Mouse (Mus musculus): Measurements from ENCODE around the gene Cutal.
A peak's percentile ranks its signal among the peaks of the same experiment; 100 is the strongest.

The Cutal gene

GRCm38 (mm10) chr2:34883190-34883589 lies 9.0 kb downstream of the Cutal start:
- no peak for DNase-seq (ENCODE audit: low spot score)

- no peak for DNase-seq (ENCODE audit: low spot score)
These were observed 10.0 kb downstream of the Cutal start for GRCm38 (mm10) chr2:34884186-34884585.

GRCm38 (mm10) chr2:34893950-34894349 lies 19.8 kb downstream of the Cutal start:
- no peak for DNase-seq (ENCODE audit: low spot score)

GRCm38 (mm10) chr2:34895503-34896113 lies 21.4 kb downstream of the Cutal start:
- no peak for DNase-seq (ENCODE audit: low spot score)

DNA sequence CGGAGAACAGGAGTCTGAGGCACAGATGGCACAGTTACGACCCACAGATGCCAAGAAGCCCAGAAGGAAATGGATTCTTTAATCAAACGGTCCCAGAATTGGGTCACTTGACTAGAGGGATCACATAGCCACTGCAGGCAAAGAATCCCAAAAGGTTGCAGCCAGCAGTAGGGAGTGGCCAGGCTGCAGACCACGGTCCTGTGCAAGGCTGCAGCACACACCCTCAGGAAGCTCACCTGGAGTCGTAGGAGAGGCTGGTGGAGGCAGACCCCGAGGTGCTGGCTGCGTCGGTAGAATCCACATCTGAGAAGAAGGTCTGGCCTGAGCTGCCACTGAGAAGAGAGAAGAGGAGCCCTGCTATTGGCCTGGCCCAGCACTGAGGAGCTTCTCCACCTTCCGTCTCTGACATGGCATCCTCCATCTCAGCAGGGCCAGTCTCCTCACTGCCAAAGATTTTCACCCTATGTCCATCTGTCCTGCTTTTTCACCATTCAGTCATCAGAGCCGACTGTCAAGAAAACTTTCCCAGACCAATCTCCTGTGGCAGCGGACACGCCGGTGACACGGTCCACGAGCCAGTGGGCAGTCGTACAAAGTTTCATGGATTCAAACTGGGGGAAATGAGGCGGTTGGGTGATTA lies 22.7 kb downstream of the Cutal start:
- DNase-seq (ENCODE audit: low spot score): no peak

- DNase-seq (ENCODE audit: low spot score): peak; percentile 68
These were observed 23.6 kb downstream of the Cutal start for GRCm38 (mm10) chr2:34897820-34898219.

DNA sequence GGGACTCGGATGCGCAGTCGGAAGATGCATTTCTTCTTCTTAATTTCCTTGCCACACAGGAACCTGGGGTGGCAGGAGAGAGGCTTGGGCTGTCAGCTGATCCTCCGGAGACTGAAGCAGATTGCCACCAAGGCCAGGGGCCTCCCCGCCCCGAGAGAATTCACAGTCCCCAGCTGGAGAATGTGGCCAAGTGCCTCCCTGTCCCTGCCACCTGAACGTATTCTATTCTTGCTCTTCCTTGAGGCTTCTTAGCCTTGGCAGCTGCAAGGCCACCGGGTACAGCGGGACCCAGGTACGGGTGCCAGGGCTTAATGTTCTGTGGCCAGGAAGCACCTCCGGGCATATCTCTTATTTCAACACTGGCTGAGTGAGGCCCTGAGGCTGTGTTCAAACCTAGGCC lies 25.5 kb downstream of the Cutal start:
- no peak for DNase-seq (ENCODE audit: low spot score)

GRCm38 (mm10) chr2:34900412-34900811 lies 26.2 kb downstream of the Cutal start:
- no peak for DNase-seq (ENCODE audit: low spot score)

- DNase-seq (ENCODE audit: low spot score): no peak
These were observed 27.5 kb downstream of the Cutal start for GRCm38 (mm10) chr2:34901726-34902125.

DNA sequence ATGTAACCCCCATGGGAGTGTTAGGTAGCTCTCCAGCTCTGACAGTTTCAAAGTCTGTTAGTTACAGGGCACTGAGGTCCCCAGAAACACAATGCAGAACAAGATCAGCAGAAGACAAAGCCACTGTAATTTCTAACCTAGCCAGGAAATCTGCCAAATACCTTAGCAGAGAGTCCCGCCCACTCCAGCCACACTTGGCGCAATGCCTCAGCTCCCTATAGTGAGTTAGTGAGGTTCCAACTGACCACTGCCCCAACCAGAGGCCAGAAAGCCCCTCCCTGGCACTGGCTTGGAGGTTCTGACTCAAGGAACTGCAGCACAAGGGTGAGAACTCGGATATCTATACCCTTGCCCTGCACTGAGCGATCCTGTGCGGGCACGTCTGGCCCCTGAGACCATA lies 28.5 kb downstream of the Cutal start:
- no peak for DNase-seq (ENCODE audit: low spot score)

DNA sequence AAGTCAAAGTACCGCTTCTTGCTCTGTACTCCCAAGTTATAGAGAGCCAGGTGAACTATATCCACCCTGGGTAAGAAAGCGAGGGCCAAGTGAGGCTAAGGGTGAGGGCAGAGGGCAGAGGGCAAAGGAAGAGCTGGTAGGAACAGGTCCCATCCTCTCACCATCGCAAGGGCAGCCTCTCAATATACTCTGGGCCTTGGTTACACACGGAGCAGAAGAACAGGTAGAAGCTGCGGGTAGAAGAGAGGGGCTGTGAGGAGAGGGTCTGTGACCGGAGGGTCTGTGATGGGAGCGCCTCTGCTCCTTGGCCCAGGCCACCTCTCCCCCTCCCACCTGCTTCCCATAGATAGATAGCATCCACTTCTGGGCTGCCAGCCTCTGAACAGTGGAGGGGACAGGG lies 29.0 kb downstream of the Cutal start:
- no peak for DNase-seq (ENCODE audit: low spot score)

DNA sequence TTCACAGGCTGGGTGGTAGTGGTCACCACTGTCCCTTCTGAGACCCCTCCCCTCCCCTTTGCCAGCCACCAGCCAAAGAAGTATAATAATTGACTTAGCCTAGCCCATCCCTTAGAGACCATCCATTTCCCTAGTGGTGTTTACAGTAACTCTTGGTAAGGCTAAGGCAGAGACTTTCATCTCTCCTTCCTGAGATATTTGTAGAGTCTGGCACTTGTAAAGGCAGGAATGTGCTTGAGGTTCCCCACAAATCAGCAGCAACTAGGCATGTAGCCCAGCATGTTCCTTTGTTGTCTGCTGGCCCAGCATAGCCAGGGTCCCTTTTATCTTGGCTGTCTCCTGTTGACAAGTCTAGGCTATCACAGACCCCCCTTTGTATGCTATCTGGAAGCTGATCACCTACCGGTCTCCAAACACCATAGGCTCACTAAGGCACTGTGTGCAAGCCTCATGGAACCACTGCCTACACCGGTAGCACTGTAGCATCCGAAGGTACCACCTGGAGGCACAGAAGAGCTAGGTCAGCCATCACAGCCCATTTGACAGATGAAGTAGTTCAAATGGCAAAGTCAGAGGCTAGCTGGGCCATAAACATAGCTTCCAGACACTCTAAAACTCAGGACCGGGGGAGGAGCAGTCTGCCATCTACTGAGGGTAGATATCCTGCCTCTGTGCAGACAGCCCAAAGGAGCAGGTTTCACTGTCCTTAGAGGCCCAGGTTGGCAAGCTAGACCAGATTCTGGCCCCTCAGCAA lies 29.6 kb downstream of the Cutal start:
- no peak for DNase-seq (ENCODE audit: low spot score)

DNA sequence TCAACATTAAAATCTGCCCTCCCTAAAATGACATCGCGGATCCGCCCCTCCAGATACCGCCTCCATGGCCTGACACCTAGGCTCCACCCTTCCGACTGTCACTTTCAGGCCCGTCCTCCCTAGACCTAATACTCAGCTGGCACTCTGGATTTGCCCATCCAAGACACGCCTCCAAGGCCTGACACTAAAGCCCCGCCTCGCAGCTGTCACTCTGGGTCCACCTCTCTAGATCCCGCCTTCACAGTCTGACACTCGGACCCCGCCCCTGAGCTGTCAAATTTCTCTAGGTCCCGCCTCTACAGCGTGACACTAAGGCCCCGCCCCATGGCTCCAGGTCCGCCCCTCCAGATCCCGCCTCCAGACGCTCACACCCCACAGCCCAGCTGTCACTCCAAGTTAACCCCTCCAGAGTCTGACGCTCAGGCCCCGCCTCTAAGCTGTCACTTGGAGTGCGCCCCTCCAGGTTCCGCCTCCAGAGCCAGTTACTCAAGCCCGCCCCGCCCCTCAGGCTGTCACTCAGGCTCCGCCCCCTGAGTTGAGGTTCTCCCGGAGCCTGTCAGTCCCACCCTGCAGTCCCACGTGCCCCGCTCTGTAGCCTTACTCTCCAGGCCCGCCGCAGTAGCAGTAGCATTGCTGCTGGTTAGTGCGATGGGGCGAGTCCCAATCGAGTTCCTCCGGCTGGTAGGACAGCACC lies 30.8 kb downstream of the Cutal start:
- peak; percentile 100 for DNase-seq (ENCODE audit: low spot score)

DNA sequence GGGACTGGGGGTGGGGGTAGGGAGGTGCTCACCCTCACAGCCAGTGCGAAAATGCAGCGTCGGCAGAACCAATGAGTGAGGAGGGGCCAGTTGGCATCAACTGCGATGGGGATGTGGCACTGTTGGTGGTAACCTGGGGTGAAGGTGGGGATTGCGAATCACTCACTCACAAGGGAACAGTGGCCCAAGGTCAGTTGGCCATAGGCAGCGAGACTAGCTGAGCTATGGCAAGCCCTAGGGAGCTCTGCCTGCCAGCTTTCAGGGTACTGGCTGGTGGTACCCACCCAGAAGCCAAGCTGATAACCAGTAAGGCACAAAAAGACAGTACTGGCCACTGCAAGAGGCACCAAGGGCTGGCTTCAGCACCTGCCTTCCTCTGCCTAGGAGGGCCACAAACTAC lies 32.2 kb downstream of the Cutal start:
- DNase-seq (ENCODE audit: low spot score): no peak

DNA sequence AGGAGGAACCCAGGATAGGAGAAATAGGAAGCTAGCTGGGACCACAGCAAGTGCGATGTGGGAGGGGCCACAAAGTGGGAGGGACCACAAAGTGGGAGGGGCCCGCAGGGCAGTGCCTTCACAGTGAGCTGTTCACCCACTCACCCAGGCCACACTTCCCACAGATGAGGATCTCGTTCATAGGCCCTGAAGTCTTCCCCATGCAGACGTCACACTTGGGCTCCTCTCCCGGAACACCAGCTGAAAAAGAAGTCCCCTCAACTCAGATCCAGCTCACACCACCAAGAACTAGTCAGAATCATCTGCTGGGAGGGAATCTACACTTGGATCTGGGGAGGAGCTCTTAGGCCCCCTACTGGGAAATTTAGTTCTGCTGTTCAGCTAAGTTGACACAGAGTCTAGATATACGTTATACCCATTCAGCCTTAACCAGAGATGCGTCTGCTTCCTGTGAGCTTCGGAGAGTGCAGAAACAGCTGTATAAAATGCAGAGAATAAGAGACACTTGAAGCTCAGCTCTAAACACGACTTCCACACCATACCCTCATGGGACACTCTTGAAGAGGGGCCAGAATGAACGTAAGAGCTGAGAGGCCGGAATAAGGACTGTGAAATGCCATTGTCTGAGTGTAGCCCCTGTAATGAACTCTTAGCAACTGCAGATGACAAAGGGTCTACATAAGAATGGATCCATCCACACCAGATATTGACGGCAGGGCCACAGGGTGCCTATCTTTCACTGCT lies 32.8 kb downstream of the Cutal start:
- DNase-seq (ENCODE audit: low spot score): no peak

GRCm38 (mm10) chr2:34909719-34910118 lies 35.5 kb downstream of the Cutal start:
- no peak for DNase-seq (ENCODE audit: low spot score)

DNA sequence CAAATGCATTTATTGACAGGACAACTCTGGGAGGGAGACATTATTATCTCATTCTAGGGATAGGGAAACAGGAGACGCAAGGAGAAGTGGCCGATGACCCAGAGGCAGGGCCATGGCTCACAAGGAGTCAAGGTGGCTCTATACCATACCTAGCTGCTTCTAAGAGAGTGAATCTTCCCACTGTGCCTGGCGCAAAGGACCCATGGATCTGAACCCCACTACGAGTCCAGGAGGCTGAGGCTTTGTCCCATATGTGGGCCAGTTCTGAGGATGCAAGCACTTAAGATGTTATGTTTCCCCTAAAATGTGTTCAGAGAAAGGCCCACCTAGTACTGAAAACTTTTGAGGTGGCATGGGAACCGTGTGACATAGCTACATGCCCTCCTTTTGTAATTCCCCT lies 37.7 kb downstream of the Cutal start:
- no peak for DNase-seq (ENCODE audit: low spot score)

DNA sequence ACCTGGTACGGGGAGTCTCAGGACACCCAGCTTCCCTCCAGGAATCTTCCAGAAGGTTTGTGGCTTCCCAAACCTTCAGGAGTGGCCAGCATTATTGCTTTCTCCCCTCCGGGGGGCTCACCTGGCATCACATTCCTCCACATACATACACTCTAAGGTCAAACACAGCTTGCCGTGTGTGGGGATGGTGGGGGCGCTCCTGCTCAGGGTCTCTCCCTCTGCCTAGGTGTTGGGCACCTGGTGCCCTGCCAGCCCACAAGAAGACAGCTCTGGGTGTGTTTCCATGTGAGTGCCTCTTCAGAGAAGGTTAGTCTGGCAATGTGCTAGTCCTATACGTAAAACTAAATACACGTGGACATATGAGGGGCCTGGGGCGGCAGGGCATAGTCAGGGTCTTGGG lies 38.4 kb downstream of the Cutal start:
- DNase-seq (ENCODE audit: low spot score): no peak

DNA sequence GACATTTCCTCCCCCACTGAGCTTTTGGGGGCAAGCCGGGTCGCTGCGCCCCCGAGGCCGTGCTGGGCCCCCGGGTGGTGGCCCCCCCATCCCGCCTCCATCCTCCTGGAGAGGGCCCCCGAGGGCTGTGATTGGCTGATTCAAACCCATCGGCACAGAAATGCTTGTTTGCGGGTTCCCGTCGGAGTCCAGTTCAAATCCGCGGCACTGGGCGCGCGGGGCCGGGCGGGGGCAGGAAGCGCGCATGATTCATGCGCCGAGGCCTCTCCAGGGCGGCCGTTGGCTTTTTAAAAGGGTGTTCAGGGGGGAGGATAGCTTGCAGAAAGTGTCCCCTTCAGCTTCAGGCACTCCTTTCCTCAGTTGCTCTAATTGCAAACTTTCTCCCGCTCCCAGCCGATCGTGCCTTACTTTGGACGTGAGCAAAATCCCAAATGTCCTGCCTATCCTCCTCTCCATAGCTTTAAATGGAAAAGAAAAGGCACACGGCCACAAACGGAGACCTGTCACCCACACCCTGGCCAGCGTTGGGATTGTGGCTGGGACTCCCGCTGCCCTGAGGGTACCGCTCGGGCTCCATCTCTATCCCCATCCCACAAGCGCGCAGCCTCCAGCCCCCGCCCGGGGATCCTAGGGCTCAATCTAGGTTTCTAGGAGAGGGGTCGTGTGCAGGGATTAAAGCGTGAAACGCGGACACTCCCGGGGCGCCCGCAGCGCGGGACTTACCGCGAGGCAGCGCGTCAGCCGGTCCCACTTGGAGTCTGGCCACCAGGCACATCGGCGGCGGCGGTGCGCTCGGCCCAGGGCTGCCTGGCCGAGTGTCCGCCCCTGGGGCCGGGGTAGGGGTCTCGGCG lies 39.2 kb downstream of the Cutal start, which contains the start of gene Phf19:
Gene Phf19, minus strand, starts transcription at position 809 of the 851 bp plus-strand sequence.
- no peak for DNase-seq (ENCODE audit: low spot score)

DNA sequence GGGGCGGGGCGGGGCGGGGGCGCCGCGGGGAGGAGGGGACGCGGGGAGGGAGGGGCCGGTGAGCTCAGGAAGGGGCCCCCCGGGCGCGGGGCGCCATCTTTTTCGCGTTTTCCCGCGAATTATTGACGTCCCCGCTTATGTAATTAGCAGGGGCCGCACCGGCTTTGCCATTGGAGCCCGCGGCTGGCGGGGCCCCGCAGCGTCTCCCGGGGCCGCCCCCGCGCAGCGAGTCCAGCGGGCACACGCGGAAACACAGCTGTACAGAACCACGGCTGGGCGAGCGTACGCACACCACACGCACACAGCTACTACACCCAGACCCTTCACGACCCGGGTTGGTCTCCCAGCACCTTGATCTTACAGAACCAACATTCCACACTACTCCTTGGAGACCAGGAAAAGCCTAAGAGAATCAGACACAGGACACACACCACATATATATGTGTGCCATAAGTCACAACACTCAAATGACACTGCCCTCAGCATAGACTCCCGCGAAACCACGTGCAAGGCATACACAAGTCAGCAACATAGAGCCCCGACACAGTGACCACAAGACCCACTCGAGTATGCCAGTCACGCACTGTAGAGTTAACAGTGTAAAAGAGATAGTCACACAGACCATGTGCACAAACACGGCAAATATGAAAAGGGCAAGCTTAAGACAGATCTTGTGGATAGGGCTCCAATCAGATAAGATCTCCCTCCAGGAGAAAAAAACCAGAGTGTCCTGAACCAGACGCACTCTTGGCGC lies 40.0 kb downstream of the Cutal start:
- DNase-seq (ENCODE audit: low spot score): peak; percentile 60

GRCm38 (mm10) chr2:34914823-34915082 lies 40.6 kb downstream of the Cutal start:
- no peak for DNase-seq (ENCODE audit: low spot score)

Data from retina, embryonic 14.5 days (tissue).